In the genomic region with DNA sequence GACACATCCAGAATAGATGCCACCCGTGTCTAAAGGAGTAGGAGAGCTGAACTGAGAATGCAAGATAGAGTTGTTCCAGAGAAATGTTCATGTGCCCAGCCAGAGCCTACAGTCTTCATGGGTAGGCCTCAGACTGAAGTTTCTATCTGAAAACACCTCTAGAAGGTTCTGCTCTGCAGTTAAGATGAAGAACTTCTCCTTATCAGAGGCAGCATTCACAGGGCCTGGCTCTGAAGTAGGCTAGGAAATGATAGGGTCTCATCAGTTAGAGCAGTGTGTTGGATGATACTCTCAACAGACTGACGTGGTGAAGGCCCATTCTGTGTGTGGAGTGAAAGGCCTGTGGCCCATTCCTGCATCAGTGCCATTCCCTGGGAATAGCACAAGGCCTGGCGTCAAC, we compare ENCODE assay signal across 19 mouse cellular contexts. TPM values are rescaled to one million over a fixed set of nuclear protein-coding genes. Genes with fewer than 3 reads are reported as not detected.
A peak's percentile ranks its signal among the peaks of the same experiment; 100 is the strongest.
DNase-seq lines count a peak whose midpoint lies in the region; ATAC-seq and TF ChIP-seq lines count a peak whose summit lies in the region.
"Had no signal": no experiment of that assay in that cellular context is flagged by ENCODE, and none has a peak within 500 bp of the region (broad histone marks: within the 10 kb centered on the region; RNA-seq: fewer than 3 reads in every experiment).

No protein-coding gene starts in this region.

- TF ChIP-seq CTCF in lung, adult 2 months (IDR thresholded peaks at IDR 0.05; ENCODE audit: insufficient read depth, low read length): no peak
- no peak for TF ChIP-seq CTCF in liver, embryonic 14.5 days (IDR thresholded peaks at IDR 0.05; ENCODE audit: low read depth)

- H3K4me2 ChIP-seq in liver, embryonic 14.5 days (ENCODE audit: low read depth): peak overlapping the region; percentile 75
- H3K4me2 ChIP-seq: limb, embryonic 12.5 days; midbrain, embryonic 11.5 days had no signal

- H3K9ac ChIP-seq in liver, embryonic 14.5 days (replicated peaks): peak overlapping the region; percentile 96
- H3K9ac ChIP-seq: limb, embryonic 12.5 days had no signal

- peak; percentile 78 for ATAC-seq in liver, embryonic 14.5 days (ENCODE audit: insufficient read depth)
- ATAC-seq: forebrain, embryonic 15.5 days had no signal

- intact Hi-C loops in gastrocnemius, postnatal 14 days (cut with DNase I; ENCODE audit: low total_unique reads): no loop called here

- peaks cover 11% of the 10 kb centered on the region for H3K36me3 ChIP-seq in liver, embryonic 14.5 days (replicated peaks; ENCODE audit: control insufficient read depth, insufficient read depth, low read depth)
- H3K36me3 ChIP-seq: forebrain, embryonic 15.5 days; limb, embryonic 12.5 days had no signal

- 67% methylated on average over 3 of the region's 3 CpGs for WGBS in lung, adult 2 months
- 19% methylated on average over 3 of the region's 3 CpGs for WGBS in liver, embryonic 14.5 days (ENCODE audit: insufficient replicate concordance)

- H3K9me3 ChIP-seq in liver, embryonic 14.5 days (ENCODE audit: control insufficient read depth, low read length): no peaks in the 10 kb centered on the region
- H3K9me3 ChIP-seq: forebrain, embryonic 15.5 days; limb, embryonic 12.5 days had no signal

- H3K4me1 ChIP-seq in lung, adult 2 months (ENCODE audit: control insufficient read depth, insufficient read depth, low read length): peaks cover 4% of the 10 kb centered on the region
- peaks cover 26 to 43% of the 10 kb centered on the region in 2 experiments for H3K4me1 ChIP-seq in liver, embryonic 14.5 days (replicated peaks; ENCODE audit: control insufficient read depth in 2 of 2, insufficient read depth in 2 of 2, low read length in 1 of 2)

- DNase-seq in lung, adult 2 months: no peak
- no peak for DNase-seq in lung, postnatal 4 days
- peak; percentile 59 for DNase-seq in A20 (ENCODE audit: low read depth, low spot score)
- peak; percentile 29 for DNase-seq in c-Kit-negative CD71-positive TER-119-positive erythroid progenitor cells, embryonic 14.5 days (ENCODE audit: low read depth, low spot score)
- DNase-seq in liver, embryonic 14.5 days (ENCODE audit: low read depth in 3 of 3, low spot score in 3 of 3): peak; percentile 65 to 66 (median 65)
- DNase-seq in right cerebral cortex, postnatal 10 days (ENCODE audit: low spot score in 2 of 2): no peak
- DNase-seq in gastrocnemius, postnatal 14 days: no peak
- no peak for DNase-seq in urinary bladder, postnatal 4 days (ENCODE audit: low spot score in 2 of 2)
- DNase-seq: adrenal gland, adult 2 months; gastrocnemius, postnatal 10 days; kidney, postnatal 14 days; layer of hippocampus, postnatal 36 days; thymus, postnatal 4 days had no signal

- TF ChIP-seq EP300 in liver, embryonic 14.5 days (IDR thresholded peaks at IDR 0.05; ENCODE audit: low read depth): peak; percentile 88

- H3K27ac ChIP-seq in liver, embryonic 14.5 days: peak overlapping the region; percentile 94
- H3K27ac ChIP-seq: forebrain, embryonic 15.5 days; limb, embryonic 12.5 days had no signal

- no peak for TF ChIP-seq POLR2A in lung, adult 2 months (IDR thresholded peaks at IDR 0.05; ENCODE audit: borderline replicate concordance, extremely low read depth, low read depth, low read length)

- H3K4me3 ChIP-seq in lung, adult 2 months (replicated peaks; ENCODE audit: extremely low read depth, low read depth, low read length): peak overlapping the region; percentile 39
- peak overlapping the region; percentile 77 to 82 for H3K4me3 ChIP-seq in liver, embryonic 14.5 days (ENCODE audit: insufficient read depth in 1 of 2, low read depth in 2 of 2, low read length in 2 of 2)
- H3K4me3 ChIP-seq: limb, embryonic 12.5 days had no signal

- H3K27me3 ChIP-seq in liver, embryonic 14.5 days (ENCODE audit: control insufficient read depth, insufficient read depth, low read length): peaks cover 13% of the 10 kb centered on the region

RNA-seq across cellular contexts. Expression of a gene that starts 2.2 kb away (rescaled TPM):
- 231 and 262 TPM in 2 replicates for polyA plus RNA-seq in lung, adult 2 months (2012; rRNA removed)
- polyA plus RNA-seq in liver, embryonic 14.5 days (2012; rRNA removed): 14.4 and 14.8 TPM in 2 replicates
- polyA plus RNA-seq in liver, embryonic 14.5 days (2014; fragmentation: Nextera tagmentation; extraction: Ambion mirVana): 12.5 and 14.4 TPM in 2 replicates
- 1 to 10 TPM; 9.0 to 9.8 TPM for total RNA-seq in gastrocnemius, postnatal 14 days (2021)

RNA-seq across cellular contexts. Expression of a gene that starts 3.1 kb away (rescaled TPM):
- polyA plus RNA-seq in lung, adult 2 months (2012; rRNA removed): 0.40 and 0.78 TPM in 2 replicates
- 0.04 TPM in 1 of 2 replicates, not detected in the other for polyA plus RNA-seq in liver, embryonic 14.5 days (2012; rRNA removed)
- polyA plus RNA-seq in liver, embryonic 14.5 days (2014; fragmentation: Nextera tagmentation; extraction: Ambion mirVana): not detected in 2 replicates
- under 1 TPM in 1 of 2 experiments, not detected in 1; 0.09 TPM for total RNA-seq in gastrocnemius, postnatal 14 days (2021)
- polyA plus RNA-seq: adrenal gland, adult 2 months; embryonic facial prominence, embryonic 14.5 days; forebrain, embryonic 15.5 days; intestine, embryonic 14.5 days; limb, embryonic 12.5 days; midbrain, embryonic 11.5 days; stomach, embryonic 14.5 days had no signal

Comparison
In these comparisons a context has a peak if more than half of its experiments do, and no peak if none do; other contexts are left out.
1. DNase-seq: peak in A20 (single experiment), c-Kit-negative CD71-positive TER-119-positive erythroid progenitor cells, embryonic 14.5 days (single experiment) and liver, embryonic 14.5 days (3 of 3); none in lung, adult 2 months (single experiment), lung, postnatal 4 days (0 of 2), right cerebral cortex, postnatal 10 days (0 of 2), gastrocnemius, postnatal 14 days (single experiment) and urinary bladder, postnatal 4 days (0 of 2).
2. RNA of a gene that starts 2.2 kb away (polyA plus RNA-seq): 231 to 262 TPM in lung, adult 2 months; 12.5 to 14.8 TPM in liver, embryonic 14.5 days; every median in the first group is over 10 times any median in the second.